Mouse (Mus musculus) MEL (cell line): ENCODE results near the gene Fbxl15. TPM values are rescaled to one million over a fixed set of nuclear protein-coding genes. Genes with fewer than 3 reads are reported as not detected.

Source experiments
- DNase-seq: peaks from one replicate; pipeline ENCODE4 v3.0.0; 2011; ENCODE audit warnings: low read depth, low spot score
- H3K27ac ChIP-seq: 2 replicates; pipeline ENCODE4 v1.5.1; 2012; ENCODE audit warnings: low read depth, mild to moderate bottlenecking, control low read depth, low read length, moderate library complexity; ENCODE audit not compliant: control insufficient read depth
- H3K27me3 ChIP-seq, 2 experiments: fragments of 150-350 bp in 1 of 2; sonication (generic) in 1 of 2; 2 replicates each; pipeline ENCODE4 v1.6.1; 2012; ENCODE audit warnings: low read length in 2 of 2, mild to moderate bottlenecking in 2 of 2, improper control_type of control experiment in 1 of 2, moderate library complexity in 1 of 2; ENCODE audit not compliant: insufficient read depth in 2 of 2, control insufficient read depth in 1 of 2
- H3K36me3 ChIP-seq, 2 experiments: 2 replicates each; pipeline ENCODE4 v1.6.1; 2012 to 2014; ENCODE audit warnings: low read length in 2 of 2, improper control_type of control experiment in 1 of 2, inconsistent platforms in 1 of 2, mild to moderate bottlenecking in 1 of 2; ENCODE audit not compliant: insufficient read depth in 2 of 2, control insufficient read depth in 1 of 2
- H3K4me1 ChIP-seq, 2 experiments: fragments of 150-350 bp in 1 of 2; sonication (generic) in 1 of 2; 2 replicates each; pipeline ENCODE4 v1.6.1; 2012; ENCODE audit warnings: low read length in 2 of 2, improper control_type of control experiment in 1 of 2, mild to moderate bottlenecking in 1 of 2; ENCODE audit not compliant: insufficient read depth in 2 of 2, control insufficient read depth in 1 of 2
- H3K4me3 ChIP-seq, 2 experiments: fragments of 150-350 bp in 1 of 2; sonication (generic) in 1 of 2; 2 replicates each; pipeline ENCODE4 v1.5.1; 2012; ENCODE audit warnings: low read depth in 2 of 2, low read length in 2 of 2, mild to moderate bottlenecking in 2 of 2, moderate library complexity in 2 of 2, control low read depth in 1 of 2, improper control_type of control experiment in 1 of 2; ENCODE audit not compliant: control insufficient read depth in 1 of 2, insufficient read depth in 1 of 2
- H3K79me2 ChIP-seq: 2 replicates; pipeline ENCODE4 v1.6.1; 2012; ENCODE audit warnings: mild to moderate bottlenecking, low read length, moderate library complexity; ENCODE audit not compliant: control insufficient read depth, poor library complexity, insufficient read depth
- H3K9ac ChIP-seq: 2 replicates; pipeline ENCODE4 v1.6.1; 2012; ENCODE audit warnings: low read depth, mild to moderate bottlenecking, control low read depth, low read length, moderate library complexity; ENCODE audit not compliant: control insufficient read depth, poor library complexity, severe bottlenecking
- H3K9me3 ChIP-seq: fragments of 150-350 bp; sonication (generic); replicated peaks from 2 replicates; pipeline ENCODE4 v1.6.1; 2012; ENCODE audit warnings: mild to moderate bottlenecking, low read length, improper control_type of control experiment, moderate library complexity; ENCODE audit not compliant: insufficient read depth
- BHLHE40 ChIP-seq: IDR thresholded peaks from 2 replicates; pipeline ENCODE4 v1.6.1; 2012; ENCODE audit warnings: low read depth, mild to moderate bottlenecking, inconsistent platforms, low read length, improper control_type of control experiment, borderline replicate concordance
- CHD2 ChIP-seq: IDR thresholded peaks from 2 replicates; pipeline ENCODE4 v1.6.1; 2011; ENCODE audit warnings: low read length, improper control_type of control experiment
- CTCF ChIP-seq, 3 experiments: IDR thresholded peaks in 2 of 3; conservative IDR thresholded peaks in 1 of 3; 2 replicates each; pipeline ENCODE4 v1.5.1; 2011 to 2012; ENCODE audit warnings: low read length in 3 of 3, low read depth in 2 of 3, mild to moderate bottlenecking in 2 of 3, improper control_type of control experiment in 1 of 3, inconsistent platforms in 1 of 3, mixed read lengths in 1 of 3, moderate library complexity in 1 of 3; ENCODE audit not compliant: control insufficient read depth in 1 of 3, insufficient read depth in 1 of 3, poor library complexity in 1 of 3, severe bottlenecking in 1 of 3
- E2F4 ChIP-seq: IDR thresholded peaks from 2 replicates; pipeline ENCODE4 v1.6.1; 2011; ENCODE audit warnings: low read depth, low read length, improper control_type of control experiment, borderline replicate concordance
- ELF1 ChIP-seq: IDR thresholded peaks from 2 replicates; pipeline ENCODE4 v1.6.1; 2014; ENCODE audit warnings: low read depth, mild to moderate bottlenecking, inconsistent platforms, low read length, improper control_type of control experiment, moderate library complexity
- EP300 ChIP-seq, 2 experiments: IDR thresholded peaks; 2 replicates each; pipeline ENCODE4 v1.6.1; 2011; ENCODE audit warnings: improper control_type of control experiment in 2 of 2, low read length in 2 of 2, low read depth in 1 of 2, mild to moderate bottlenecking in 1 of 2
- ETS1 ChIP-seq: IDR thresholded peaks from 2 replicates; pipeline ENCODE4 v1.6.1; 2012; ENCODE audit warnings: low read depth, mild to moderate bottlenecking, inconsistent platforms, low read length, improper control_type of control experiment, moderate library complexity
- GATA1 ChIP-seq: IDR thresholded peaks from 2 replicates; pipeline ENCODE4 v1.6.1; 2011; ENCODE audit warnings: low read depth, low read length, improper control_type of control experiment
- HCFC1 ChIP-seq: IDR thresholded peaks from 2 replicates; pipeline ENCODE4 v1.6.1; 2012; ENCODE audit warnings: low read depth, mild to moderate bottlenecking, inconsistent platforms, low read length, improper control_type of control experiment, moderate library complexity
- KAT2A ChIP-seq: conservative IDR thresholded peaks from 2 replicates; pipeline ENCODE4 v1.6.1; 2012; ENCODE audit warnings: low read depth, low read length, improper control_type of control experiment, inconsistent platforms
- MAFK ChIP-seq: IDR thresholded peaks from 2 replicates; pipeline ENCODE4 v1.6.1; 2011; ENCODE audit warnings: low read depth, mild to moderate bottlenecking, low read length, improper control_type of control experiment, borderline replicate concordance
- MAX ChIP-seq: IDR thresholded peaks from 2 replicates; pipeline ENCODE4 v1.6.1; 2011; ENCODE audit warnings: low read length, improper control_type of control experiment
- MAZ ChIP-seq: IDR thresholded peaks from 2 replicates; pipeline ENCODE4 v1.6.1; 2012; ENCODE audit warnings: low read depth, mild to moderate bottlenecking, inconsistent platforms, low read length, improper control_type of control experiment
- MEF2A ChIP-seq: IDR thresholded peaks from 2 replicates; pipeline ENCODE4 v1.6.1; 2014; ENCODE audit warnings: low read depth, mild to moderate bottlenecking, inconsistent platforms, low read length, improper control_type of control experiment; ENCODE audit not compliant: poor library complexity, insufficient replicate concordance, severe bottlenecking; ENCODE audit errors: extremely low read depth
- MYC ChIP-seq: IDR thresholded peaks from 2 replicates; pipeline ENCODE4 v1.6.1; 2011; ENCODE audit warnings: low read depth, mild to moderate bottlenecking, low read length, improper control_type of control experiment, moderate library complexity
- NELFE ChIP-seq: IDR thresholded peaks from 2 replicates; pipeline ENCODE4 v1.6.1; 2011; ENCODE audit warnings: low read depth, low read length, improper control_type of control experiment
- NRF1 ChIP-seq: IDR thresholded peaks from 2 replicates; pipeline ENCODE4 v1.6.1; 2014; ENCODE audit warnings: low read depth, mild to moderate bottlenecking, inconsistent platforms, low read length, improper control_type of control experiment, moderate library complexity; ENCODE audit not compliant: poor library complexity, insufficient read depth, severe bottlenecking
- POLR2A ChIP-seq, 2 experiments: IDR thresholded peaks; 2 replicates each; pipeline ENCODE4 v1.6.1; 2011 to 2012; ENCODE audit warnings: low read length in 2 of 2, mild to moderate bottlenecking in 2 of 2, control low read depth in 1 of 2, improper control_type of control experiment in 1 of 2, low read depth in 1 of 2, moderate library complexity in 1 of 2; ENCODE audit not compliant: control insufficient read depth in 1 of 2, insufficient read depth in 1 of 2, poor library complexity in 1 of 2
- POLR2AphosphoS5 ChIP-seq: IDR thresholded peaks from 2 replicates; pipeline ENCODE4 v1.6.1; 2012; ENCODE audit warnings: low read depth, borderline replicate concordance, mild to moderate bottlenecking, inconsistent platforms, low read length, moderate library complexity, mixed read lengths
- RAD21 ChIP-seq: IDR thresholded peaks from 2 replicates; pipeline ENCODE4 v1.6.1; 2011; ENCODE audit warnings: mild to moderate bottlenecking, low read depth, low read length, improper control_type of control experiment
- RCOR1 ChIP-seq: IDR thresholded peaks from 2 replicates; pipeline ENCODE4 v1.6.1; 2012; ENCODE audit warnings: low read depth, mild to moderate bottlenecking, inconsistent platforms, low read length, improper control_type of control experiment
- SIN3A ChIP-seq: IDR thresholded peaks from 2 replicates; pipeline ENCODE4 v1.6.1; 2012; ENCODE audit warnings: low read length, improper control_type of control experiment, inconsistent platforms
- SMC3 ChIP-seq: IDR thresholded peaks from 2 replicates; pipeline ENCODE4 v1.6.1; 2011; ENCODE audit warnings: low read depth, low read length, improper control_type of control experiment
- TAL1 ChIP-seq: IDR thresholded peaks from 2 replicates; pipeline ENCODE4 v1.6.1; 2012; ENCODE audit warnings: mild to moderate bottlenecking, inconsistent platforms, low read length, moderate library complexity, mixed read lengths
- TBP ChIP-seq: IDR thresholded peaks from 2 replicates; pipeline ENCODE4 v1.8.0; 2011; ENCODE audit warnings: low read depth, low read length, improper control_type of control experiment
- TCF12 ChIP-seq: IDR thresholded peaks from 2 replicates; pipeline ENCODE4 v1.6.1; 2014; ENCODE audit warnings: low read depth, mild to moderate bottlenecking, inconsistent platforms, low read length, improper control_type of control experiment, moderate library complexity
- USF2 ChIP-seq, 2 experiments: IDR thresholded peaks; 2 replicates each; pipeline ENCODE4 v1.6.1; 2011 to 2012; ENCODE audit warnings: improper control_type of control experiment in 2 of 2, low read length in 2 of 2, borderline replicate concordance in 1 of 2, inconsistent platforms in 1 of 2, low read depth in 1 of 2, mild to moderate bottlenecking in 1 of 2; ENCODE audit not compliant: insufficient read depth in 1 of 2
- ZC3H11A ChIP-seq: IDR thresholded peaks from 2 replicates; pipeline ENCODE4 v1.6.1; 2012; ENCODE audit warnings: low read depth, mild to moderate bottlenecking, inconsistent platforms, low read length, improper control_type of control experiment
- ZKSCAN1 ChIP-seq: IDR thresholded peaks from 2 replicates; pipeline ENCODE4 v1.6.1; 2012; ENCODE audit warnings: low read depth, mild to moderate bottlenecking, inconsistent platforms, low read length, improper control_type of control experiment, moderate library complexity
- ZMIZ1 ChIP-seq: IDR thresholded peaks from 2 replicates; pipeline ENCODE4 v1.6.1; 2012; ENCODE audit warnings: low read depth, mild to moderate bottlenecking, inconsistent platforms, low read length, improper control_type of control experiment, moderate library complexity
- polyA plus RNA-seq, 2 experiments: library from polyadenylated mRNA; stranded (reverse) in 1 of 2; unstranded in 1 of 2; fragments of >175 nt in 1 of 2; fragments of >200 nt in 1 of 2; gene quantifications; 2 replicates each; pipeline versions ENCODE4 v1.2.1 to v1.2.4; 2012; ENCODE audit warnings: low replicate concordance in 2 of 2, low read depth in 1 of 2; ENCODE audit not compliant: insufficient read length in 2 of 2, insufficient read depth in 1 of 2, missing spikeins in 1 of 2
- total RNA-seq: library from RNA; depleted of rRNA; stranded (reverse); fragments of 300-350 nt; gene quantifications from 2 replicates; pipeline ENCODE4 v1.2.3, GENCODE M21; 2012

Fbxl15 gene
- total and polyA plus RNA-seq, 3 experiments: 12.7 to 13.2 TPM; not detected in 1

GRCm38 (mm10) chr19:46304216-46304841, 23.7 kb upstream of the Fbxl15 start, which contains the start of gene Nfkb2:
Nfkb2 (plus strand) TSS chr19:46304320.
- H3K9me3 ChIP-seq: no peaks in the 10 kb centered on the region
- H3K9ac ChIP-seq: peak within 1 kb of the TSS; percentile 92
- H3K4me3 ChIP-seq: peak within 1 kb of the TSS; percentile 77 to 82
- H3K79me2 ChIP-seq: peaks cover 3% of the 10 kb centered on the region; the same call in 1 of the 2 replicates
- H3K27me3 ChIP-seq: no peaks in the 10 kb centered on the region
- H3K27ac ChIP-seq: peak within 1 kb of the TSS; percentile 80
- peaks cover 6 to 20% of the 10 kb centered on the region in 2 experiments for H3K4me1 ChIP-seq
- H3K36me3 ChIP-seq: peaks cover 0 to 14% of the 10 kb centered on the region in 2 experiments; a peak in 2 of 4 replicates
- DNase-seq: peak; percentile 99
- TF ChIP-seq CTCF (IDR thresholded peaks at IDR 0.05 in 2 of 3, conservative IDR thresholded peaks at IDR 0.05 in 1 of 3; ENCODE audit: control insufficient read depth in 1 of 3, insufficient read depth in 1 of 3, low read depth in 2 of 3, low read length in 3 of 3, poor library complexity in 1 of 3, severe bottlenecking in 1 of 3) (peak; percentile 96 to 97 (median 96)), GATA1 (no peak), POLR2AphosphoS5 (no peak), CHD2 (peak; percentile 70), KAT2A (peak; percentile 10; the same call in 1 of the 2 replicates), ZC3H11A (peak; percentile 61; the same call in 1 of the 2 replicates), TCF12 (no peak), POLR2A (IDR thresholded peaks at IDR 0.05; ENCODE audit: control insufficient read depth in 1 of 2, insufficient read depth in 1 of 2, low read depth in 1 of 2, low read length in 2 of 2, poor library complexity in 1 of 2) (peak; percentile 62 to 77; a peak in 3 of 4 replicates), ZMIZ1 (0 out of 2 replicates have a peak, but pooled peaks have one; percentile 11), SMC3 (peak; percentile 87), NRF1 (peak; percentile 60), ZKSCAN1 (no peak), USF2 (IDR thresholded peaks at IDR 0.05; ENCODE audit: borderline replicate concordance in 1 of 2, insufficient read depth in 1 of 2, low read depth in 1 of 2, low read length in 2 of 2) (no peak), MAZ (peak; percentile 98), MEF2A (no peak), TAL1 (no peak), EP300 (IDR thresholded peaks at IDR 0.05; ENCODE audit: low read depth in 1 of 2, low read length in 2 of 2) (peak; percentile 36 to 52; a peak in 1 of 4 replicates), NELFE (peak; percentile 47), E2F4 (no peak), BHLHE40 (peak; percentile 40; the same call in 1 of the 2 replicates), RAD21 (peak; percentile 74), ELF1 (peak; percentile 81), TBP (no peak), MAX (no peak; the same call in 1 of the 2 replicates), HCFC1 (peak; percentile 63), ETS1 (peak; percentile 64), MYC (no peak; the same call in 1 of the 2 replicates), RCOR1 (peak; percentile 59; the same call in 1 of the 2 replicates), SIN3A (peak; percentile 94), MAFK (no peak)
